Mouse (Mus musculus) adipose tissue, adult 10 weeks (tissue): ENCODE measurements around the gene Mageb16. TPM values are rescaled to one million over a fixed set of nuclear protein-coding genes. Genes with fewer than 3 reads are reported as not detected.

ENCODE experiments used
- polyA plus RNA-seq: library from polyadenylated mRNA; stranded (reverse); fragments of 350-450 nt; fragmentation: Illumina TruSeq; extraction: RNeasy Lipid Tissue Mini Kit (QIAGEN cat#74804); gene quantifications from one replicate; pipeline ENCODE4 v1.2.3, GENCODE M21; 2014; ENCODE audit warnings: low read depth, low replicate concordance

Gene Mageb16
- not detected for polyA plus RNA-seq

GRCm38 (mm10) chrX:79671411-79671810 lies at the start of gene Mageb16:
Gene Mageb16 (minus strand): TSS chrX:79671435.

Other genes starting within 250 kb of the Mageb16 start
- 0.63 TPM for gene Gm7173, start 154.2 kb downstream of the Mageb16 start, polyA plus RNA-seq